In genomic region chr5:123143971-123144745, GRCm38 (mm10) we compare ENCODE assay signal across 8 mouse cellular contexts. TPM values are rescaled to one million over a fixed set of nuclear protein-coding genes. Genes with fewer than 3 reads are reported as not detected.
DNase-seq lines count a peak whose midpoint lies in the region; ATAC-seq lines count a peak whose summit lies in the region.

No protein-coding gene starts in this region.

- intact Hi-C loops in left cerebral cortex, postnatal 10 days (cut with DNase I): no loop called here

- peak overlapping the region; percentile 100 for H3K9ac ChIP-seq in forebrain, embryonic 14.5 days (ENCODE audit: low read length)
- peak overlapping the region; percentile 100 for H3K9ac ChIP-seq in limb, embryonic 15.5 days

- H3K36me3 ChIP-seq in forebrain, embryonic 14.5 days (ENCODE audit: control insufficient read depth, insufficient read depth, low read length): peaks cover 39% of the 10 kb centered on the region
- peaks cover 35% of the 10 kb centered on the region for H3K36me3 ChIP-seq in limb, embryonic 15.5 days
- H3K36me3 ChIP-seq in splenic B cell, adult 2 months (ENCODE audit: control insufficient read depth, insufficient read depth, low read length, poor library complexity, severe bottlenecking): peaks cover 7% of the 10 kb centered on the region

- no peaks in the 10 kb centered on the region for H3K9me3 ChIP-seq in forebrain, embryonic 14.5 days (replicated peaks; ENCODE audit: control insufficient read depth, low read length)
- no peaks in the 10 kb centered on the region for H3K9me3 ChIP-seq in limb, embryonic 15.5 days

- peaks cover 23% of the 10 kb centered on the region for H3K4me1 ChIP-seq in forebrain, embryonic 14.5 days (ENCODE audit: control insufficient read depth, insufficient read depth, low read length)
- H3K4me1 ChIP-seq in limb, embryonic 15.5 days: peaks cover 45% of the 10 kb centered on the region

- H3K4me3 ChIP-seq in forebrain, embryonic 14.5 days (ENCODE audit: low read depth, low read length): peak overlapping the region; percentile 94
- H3K4me3 ChIP-seq in limb, embryonic 15.5 days: peak overlapping the region; percentile 88

- 6% methylated on average over 17 of the region's 17 CpGs for WGBS in forebrain, embryonic 14.5 days
- WGBS in limb, embryonic 15.5 days: 4% methylated on average over 17 of the region's 17 CpGs

- no peak overlapping the region for H3K27ac ChIP-seq in forebrain, embryonic 14.5 days (ENCODE audit: low read depth, low read length)
- H3K27ac ChIP-seq in limb, embryonic 15.5 days: peak overlapping the region; percentile 99; the same call in 1 of the 2 replicates

- H3K27me3 ChIP-seq in forebrain, embryonic 14.5 days (replicated peaks; ENCODE audit: control insufficient read depth, insufficient read depth, low read length): no peaks in the 10 kb centered on the region
- no peaks in the 10 kb centered on the region for H3K27me3 ChIP-seq in limb, embryonic 15.5 days
- no peaks in the 10 kb centered on the region for H3K27me3 ChIP-seq in splenic B cell, adult 2 months (ENCODE audit: control insufficient read depth, insufficient read depth, low read length, poor library complexity, severe bottlenecking)

- peak overlapping the region; percentile 90 for H3K4me2 ChIP-seq in forebrain, embryonic 14.5 days (ENCODE audit: low read length)
- H3K4me2 ChIP-seq in limb, embryonic 15.5 days: peak overlapping the region; percentile 94

- ATAC-seq in forebrain, embryonic 14.5 days: no peak
- no peak for ATAC-seq in limb, embryonic 15.5 days (ENCODE audit: insufficient number of reproducible peaks, low FRiP score, low TSS enrichment, low read depth)

- peak; percentile 41 for DNase-seq in embryo, embryonic 10.5 days (ENCODE audit: low spot score)
- no peak for DNase-seq in embryo, embryonic 10 days (ENCODE audit: low spot score)
- DNase-seq in CD4-positive helper T cell, adult 2 months (ENCODE audit: low read depth, low spot score): peak; percentile 59
- DNase-seq in forebrain, embryonic 14.5 days (ENCODE audit: low spot score): peak; percentile 22
- peak; percentile 36 for DNase-seq in splenic B cell, adult 2 months (ENCODE audit: low read depth, low spot score)
- no peak for DNase-seq in adrenal gland, adult 8-10 months
- DNase-seq in left cerebral cortex, postnatal 10 days (ENCODE audit: extremely low spot score in 1 of 2, low spot score in 2 of 2): no peak

RNA-seq across cellular contexts. Expression of gene Setd1b, which starts 2.2 kb away (rescaled TPM):
- 8.6 and 11.6 TPM in 2 replicates for polyA plus RNA-seq in forebrain, embryonic 14.5 days (2014; fragmentation: Nextera tagmentation; extraction: Ambion mirVana)
- 8.9 and 10.4 TPM in 2 replicates for polyA plus RNA-seq in limb, embryonic 15.5 days (2015; fragmentation: Nextera tagmentation; extraction: Ambion mirVana)
- total RNA-seq in adrenal gland, adult 8-10 months (2022): 10 to 100 TPM; 24.2 to 40.1 (median 32.6) TPM
- 10 to 100 TPM; 30.3 to 32.6 TPM for total RNA-seq in left cerebral cortex, postnatal 10 days (2021)

RNA-seq across cellular contexts. Expression of gene Rhof, which starts 11.7 kb away (rescaled TPM):
- polyA plus RNA-seq in forebrain, embryonic 14.5 days (2014; fragmentation: Nextera tagmentation; extraction: Ambion mirVana): 6.8 and 10.5 TPM in 2 replicates
- polyA plus RNA-seq in limb, embryonic 15.5 days (2015; fragmentation: Nextera tagmentation; extraction: Ambion mirVana): 4.9 and 5.7 TPM in 2 replicates
- 1 to 10 TPM; 1.3 to 4.4 (median 3.3) TPM for total RNA-seq in adrenal gland, adult 8-10 months (2022)
- 10 to 100 TPM; 56.0 to 56.7 TPM for total RNA-seq in left cerebral cortex, postnatal 10 days (2021)

RNA-seq across cellular contexts. Expression of gene Psmd9, which starts 25.1 kb away (rescaled TPM):
- 52.5 and 63.5 TPM in 2 replicates for polyA plus RNA-seq in forebrain, embryonic 14.5 days (2014; fragmentation: Nextera tagmentation; extraction: Ambion mirVana)
- 88.2 and 93.3 TPM in 2 replicates for polyA plus RNA-seq in limb, embryonic 15.5 days (2015; fragmentation: Nextera tagmentation; extraction: Ambion mirVana)
- total RNA-seq in adrenal gland, adult 8-10 months (2022): 10 to 100 TPM; 23.3 to 33.3 (median 28.0) TPM
- 10 to 100 TPM; 37.9 to 38.9 TPM for total RNA-seq in left cerebral cortex, postnatal 10 days (2021)

RNA-seq across cellular contexts. Expression of gene Hpd, which starts 38.4 kb away (rescaled TPM):
- polyA plus RNA-seq in forebrain, embryonic 14.5 days (2014; fragmentation: Nextera tagmentation; extraction: Ambion mirVana): not detected in 2 replicates
- not detected in 2 replicates for polyA plus RNA-seq in limb, embryonic 15.5 days (2015; fragmentation: Nextera tagmentation; extraction: Ambion mirVana)
- total RNA-seq in adrenal gland, adult 8-10 months (2022): 1 to 10 TPM in 3 of 4 experiments, not detected in 1; 1.2 to 1.5 (median 1.3) TPM
- not detected for total RNA-seq in left cerebral cortex, postnatal 10 days (2021)

Comparison
In these comparisons a context has a peak if more than half of its experiments do, and no peak if none do; other contexts are left out.
1. DNase-seq: peak in embryo, embryonic 10.5 days (single experiment), CD4-positive helper T cell, adult 2 months (single experiment), forebrain, embryonic 14.5 days (single experiment) and splenic B cell, adult 2 months (single experiment); none in embryo, embryonic 10 days (single experiment), adrenal gland, adult 8-10 months (single experiment) and left cerebral cortex, postnatal 10 days (0 of 2).
2. RNA of gene Rhof, which starts 11.7 kb away (total RNA-seq): 56.0 to 56.7 TPM in left cerebral cortex, postnatal 10 days; 1.3 to 4.4 TPM in adrenal gland, adult 8-10 months; every median in the first group is over 10 times any median in the second.